Mouse (Mus musculus) liver, embryonic 16.5 days (tissue): Measurements from ENCODE around the gene Surf6. TPM values are rescaled to one million over a fixed set of nuclear protein-coding genes. Genes with fewer than 3 reads are reported as not detected.

Experiments
- ATAC-seq: fragments of 200-750 bp; cut with Nextera tagmentation; 2 replicates; pipeline ENCODE4 v1.8.0; 2017; ENCODE audit warnings: low read depth, mild to moderate bottlenecking, moderate number of reproducible peaks, moderate library complexity
- H3K27ac ChIP-seq: fragments of 300-500 bp; sonication (generic); 2 replicates; pipeline ENCODE4 v1.5.1; 2014; ENCODE audit warnings: mild to moderate bottlenecking, low read length
- H3K27me3 ChIP-seq: fragments of 300-500 bp; sonication (generic); 2 replicates; pipeline ENCODE4 v1.6.1; 2014; ENCODE audit warnings: low read depth, low read length, mixed read lengths; ENCODE audit not compliant: control insufficient read depth, insufficient read depth
- H3K36me3 ChIP-seq: fragments of 300-500 bp; sonication (generic); 2 replicates; pipeline ENCODE4 v1.6.1; 2014; ENCODE audit warnings: mild to moderate bottlenecking; ENCODE audit not compliant: control insufficient read depth, insufficient read depth
- H3K4me1 ChIP-seq: fragments of 300-500 bp; sonication (generic); 2 replicates; pipeline ENCODE4 v1.6.1; 2014; ENCODE audit warnings: low read depth, low read length, mixed read lengths; ENCODE audit not compliant: control insufficient read depth
- H3K4me2 ChIP-seq: fragments of 300-500 bp; sonication (generic); 2 replicates; pipeline ENCODE4 v1.6.1; 2014; ENCODE audit warnings: low read depth, low read length, mixed read lengths
- H3K4me3 ChIP-seq: fragments of 300-500 bp; sonication (generic); 2 replicates; pipeline ENCODE4 v1.5.1; 2014; ENCODE audit warnings: low read depth, mild to moderate bottlenecking, low read length
- H3K9ac ChIP-seq: fragments of 300-500 bp; sonication (generic); 2 replicates; pipeline ENCODE4 v1.6.1; 2014; ENCODE audit warnings: low read depth, low read length
- H3K9me3 ChIP-seq: fragments of 300-500 bp; sonication (generic); replicated peaks from 2 replicates; pipeline ENCODE4 v1.6.1; 2016; ENCODE audit warnings: low read length; ENCODE audit not compliant: control insufficient read depth
- WGBS: fragments of 180-500 bp; shearing (Covaris S2); extraction: QIAGEN DNeasy Blood & Tissue Kit; methylation state at CpG from one replicate; pipeline ENCODE4 v1.1.7; 2014; ENCODE audit not compliant: insufficient replicate concordance; 5-methylcytosine and 5-hydroxymethylcytosine counted together
- polyA plus RNA-seq: library from polyadenylated mRNA; unstranded; fragments of >200 nt; fragmentation: Nextera tagmentation; extraction: Ambion mirVana; gene quantifications from 2 replicates; pipeline ENCODE4 v1.2.1, GENCODE M21; 2015

Surf6 gene
- polyA plus RNA-seq, 1 experiment from 2014 or later = 8.7 TPM

DNA sequence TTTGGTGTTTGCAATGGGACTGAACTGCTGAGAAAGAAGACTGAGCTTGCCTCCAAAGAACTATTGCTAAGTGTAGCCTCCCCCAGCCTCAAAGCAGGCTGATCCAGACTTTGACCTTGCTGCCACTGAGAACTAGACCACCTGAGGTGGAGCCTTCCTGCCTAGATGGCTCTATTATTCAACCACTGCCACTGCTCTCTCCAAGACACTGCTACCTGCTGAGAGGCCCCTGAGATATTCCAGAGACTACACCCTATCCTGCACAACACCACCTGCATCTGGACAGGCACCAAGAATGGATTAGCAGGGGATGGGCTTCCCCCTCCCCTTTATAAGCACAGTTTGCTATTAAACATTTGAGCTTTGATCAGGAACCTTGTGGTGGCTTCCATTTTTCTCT lies 24.1 kb downstream of the Surf6 start:
- H3K36me3 ChIP-seq = no peaks in the 10 kb centered on the region
- no peaks in the 10 kb centered on the region for H3K9me3 ChIP-seq
- no peak overlapping the region for H3K4me3 ChIP-seq
- no peaks in the 10 kb centered on the region for H3K27me3 ChIP-seq
- no peak for ATAC-seq
- H3K27ac ChIP-seq = no peak overlapping the region
- H3K4me2 ChIP-seq = no peak overlapping the region
- H3K4me1 ChIP-seq = no peaks in the 10 kb centered on the region
- H3K9ac ChIP-seq = no peak overlapping the region

DNA sequence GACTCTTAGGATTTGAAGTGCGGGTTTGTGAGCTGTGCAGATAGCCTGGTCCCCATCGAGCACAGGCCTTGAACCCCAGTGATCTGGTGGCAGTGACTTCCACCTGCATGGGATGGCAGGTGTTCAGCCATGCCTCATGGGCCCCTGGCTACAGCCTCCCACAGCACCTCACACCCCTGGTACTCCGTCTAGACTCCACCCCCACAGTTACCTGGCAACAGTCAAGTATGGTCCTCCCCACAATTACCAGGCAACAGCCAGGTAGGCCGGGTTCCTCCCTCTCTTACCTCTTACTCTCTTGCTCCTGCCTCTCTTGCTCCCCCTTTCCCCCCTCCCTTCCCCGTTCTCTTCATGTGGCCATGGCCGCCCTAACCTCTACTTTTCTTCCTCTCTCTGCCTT lies 32.0 kb downstream of the Surf6 start:
- no peak for ATAC-seq
- H3K36me3 ChIP-seq = no peaks in the 10 kb centered on the region
- 49% methylated on average over 6 of the region's 6 CpGs for WGBS
- no peak overlapping the region for H3K9ac ChIP-seq
- H3K4me2 ChIP-seq = no peak overlapping the region
- no peaks in the 10 kb centered on the region for H3K9me3 ChIP-seq
- no peaks in the 10 kb centered on the region for H3K27me3 ChIP-seq
- no peak overlapping the region for H3K4me3 ChIP-seq
- H3K27ac ChIP-seq = no peak overlapping the region
- no peaks in the 10 kb centered on the region for H3K4me1 ChIP-seq

DNA sequence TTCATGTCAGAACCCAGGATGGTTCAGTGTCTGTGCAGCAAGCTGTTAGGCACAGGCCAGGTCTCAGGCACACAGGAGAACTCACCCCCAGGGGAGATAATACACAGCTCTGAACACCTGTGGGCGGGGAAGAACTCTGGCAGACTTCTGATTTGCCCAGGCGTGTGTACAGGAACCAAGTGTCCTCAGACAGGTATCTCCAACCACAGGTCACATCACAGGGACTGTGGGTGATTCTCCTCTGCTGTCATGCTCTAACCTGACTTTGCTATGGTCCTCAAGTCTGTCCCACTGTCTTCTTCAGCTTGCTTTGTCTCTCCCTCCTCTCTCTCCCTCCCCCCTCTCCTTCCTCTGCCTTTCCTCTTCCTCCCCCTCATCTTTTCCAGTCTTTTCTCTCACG lies 37.8 kb downstream of the Surf6 start, which contains the start of gene Abo:
Gene Abo, minus strand, starts transcription at position 101 of the 400 bp plus-strand sequence.
- Histone ChIP-seq H3K27me3 (no peaks in the 10 kb centered on the region), H3K4me2 (no peak within 1 kb of the TSS), H3K36me3 (no peaks in the 10 kb centered on the region), H3K9ac (no peak within 1 kb of the TSS), H3K27ac (no peak within 1 kb of the TSS), H3K4me1 (no peaks in the 10 kb centered on the region), H3K9me3 (no peaks in the 10 kb centered on the region), H3K4me3 (no peak within 1 kb of the TSS)
- no peak for ATAC-seq
- 33% methylated on average over 3 of the region's 3 CpGs for WGBS

DNA sequence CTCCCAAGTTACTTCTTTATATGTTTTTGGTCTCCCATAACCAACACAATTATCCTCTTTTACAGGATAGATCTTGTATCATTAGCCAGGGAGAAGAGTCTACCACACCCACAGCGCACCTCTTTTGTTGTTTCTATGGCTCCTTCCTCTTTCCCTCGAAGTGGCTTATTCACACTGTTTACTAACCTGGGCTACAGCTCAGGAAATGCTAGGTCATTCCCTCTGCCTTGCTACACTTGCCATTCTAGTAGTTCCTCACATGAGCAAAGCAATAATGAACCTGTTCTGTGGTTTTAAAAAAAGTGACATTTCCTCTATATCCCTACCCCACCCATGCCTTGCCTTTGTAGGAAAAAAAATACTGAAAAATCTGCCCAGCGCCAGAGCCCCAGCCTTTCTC lies 39.8 kb downstream of the Surf6 start:
- no peak overlapping the region for H3K4me3 ChIP-seq
- no peaks in the 10 kb centered on the region for H3K9me3 ChIP-seq
- no peak overlapping the region for H3K9ac ChIP-seq
- 39% methylated on average over 3 of the region's 3 CpGs for WGBS
- no peak for ATAC-seq
- no peak overlapping the region for H3K4me2 ChIP-seq
- no peak overlapping the region for H3K27ac ChIP-seq
- H3K27me3 ChIP-seq = no peaks in the 10 kb centered on the region
- no peaks in the 10 kb centered on the region for H3K36me3 ChIP-seq
- no peaks in the 10 kb centered on the region for H3K4me1 ChIP-seq

DNA sequence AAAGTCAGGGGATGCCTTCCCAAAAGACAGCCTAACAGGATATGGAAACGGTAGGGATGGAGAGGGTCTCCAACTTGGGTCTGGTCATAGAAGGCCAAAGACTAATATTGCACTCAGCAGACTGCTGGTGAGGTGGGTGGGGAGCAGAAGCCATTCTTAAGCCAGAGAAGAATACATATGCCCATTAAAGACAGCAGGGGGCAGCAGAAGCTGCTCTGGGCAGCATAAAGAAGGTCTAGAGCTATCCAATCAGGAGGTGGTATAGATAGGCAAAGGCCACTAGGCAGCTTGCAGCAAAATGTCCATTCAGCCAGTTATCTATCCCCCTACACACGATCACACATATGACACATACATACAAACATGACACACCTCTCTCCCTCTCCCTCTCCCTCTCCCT lies 55.0 kb downstream of the Surf6 start:
- H3K4me1 ChIP-seq = no peaks in the 10 kb centered on the region
- no peaks in the 10 kb centered on the region for H3K9me3 ChIP-seq
- H3K4me2 ChIP-seq = no peak overlapping the region
- no peak overlapping the region for H3K9ac ChIP-seq
- no peak for ATAC-seq
- no peak overlapping the region for H3K27ac ChIP-seq
- H3K27me3 ChIP-seq = no peaks in the 10 kb centered on the region
- no peaks in the 10 kb centered on the region for H3K36me3 ChIP-seq
- H3K4me3 ChIP-seq = no peak overlapping the region
- WGBS = 27% methylated on average over 2 of the region's 2 CpGs

Other genes with a start within 250 kb of the Surf6 start
- not detected in 2 replicates for gene Lcn4, start 231.6 kb downstream of the Surf6 start, polyA plus RNA-seq
- gene Abo, start 37.9 kb downstream of the Surf6 start, polyA plus RNA-seq = not detected in 2 replicates
- 19.5 and 20.8 TPM in 2 replicates for gene Med22, start 7.8 kb upstream of the Surf6 start, polyA plus RNA-seq
- 297 and 333 TPM in 2 replicates for gene Rpl7a, start 7.9 kb upstream of the Surf6 start, polyA plus RNA-seq
- 17.4 and 17.9 TPM in 2 replicates for gene Surf2, start 13.5 kb upstream of the Surf6 start, polyA plus RNA-seq
- 31.5 and 32.4 TPM in 2 replicates for gene Surf1, start 13.7 kb upstream of the Surf6 start, polyA plus RNA-seq
- 119 and 121 TPM in 2 replicates for gene Surf4, start 31.0 kb upstream of the Surf6 start, polyA plus RNA-seq
- 0.04 TPM in 2 replicates for gene Stkld1, start 31.2 kb upstream of the Surf6 start, polyA plus RNA-seq
- gene Rexo4, start 61.5 kb upstream of the Surf6 start, polyA plus RNA-seq = 16.7 and 17.5 TPM in 2 replicates
- 1.8 and 2.0 TPM in 2 replicates for gene Adamts13, start 70.5 kb upstream of the Surf6 start, polyA plus RNA-seq
- 13.7 and 14.3 TPM in 2 replicates for gene Cacfd1, start 107.0 kb upstream of the Surf6 start, polyA plus RNA-seq
- gene Slc2a6, start 125.1 kb upstream of the Surf6 start, polyA plus RNA-seq = 0.32 and 0.40 TPM in 2 replicates
- gene Mymk, start 169.3 kb upstream of the Surf6 start, polyA plus RNA-seq = 0.90 and 2.8 TPM in 2 replicates
- 0.40 and 0.76 TPM in 2 replicates for gene Adamtsl2, start 176.5 kb upstream of the Surf6 start, polyA plus RNA-seq
- not detected in 2 replicates for gene Fam163b, start 239.6 kb upstream of the Surf6 start, polyA plus RNA-seq